Mouse (Mus musculus): ENCODE measurements around the gene Ear1. TPM values are rescaled to one million over a fixed set of nuclear protein-coding genes. Genes with fewer than 3 reads are reported as not detected.
"Not testable (repeated sequence)": the region's sequence is repeated elsewhere in the genome, so short reads cannot be mapped to it uniquely, and the experiment has no call there.

Gene Ear1
- polyA plus RNA-seq, 1 experiment, result not detected

- DNase-seq (ENCODE audit: low read depth, low spot score), result not testable (repeated sequence)
- 64% methylated on average over 4 of the region's 4 CpGs for WGBS
Observed at GRCm38 (mm10) chr14:43808142-43808541, 67.2 kb downstream of the Ear1 start.

- not testable (repeated sequence) for DNase-seq (ENCODE audit: low read depth, low spot score)
- 13% methylated on average over 7 of the region's 7 CpGs for WGBS
Observed at GRCm38 (mm10) chr14:43804435-43804834, 70.9 kb downstream of the Ear1 start.

GRCm38 (mm10) chr14:43796905-43797470 lies 78.3 kb downstream of the Ear1 start:
- 17% methylated on average over 23 of the region's 23 CpGs for WGBS
- not testable (repeated sequence) for DNase-seq (ENCODE audit: low read depth, low spot score)

- no peak for DNase-seq (ENCODE audit: low read depth, low spot score)
- WGBS, result 30% methylated on average over 14 of the region's 14 CpGs
Observed at GRCm38 (mm10) chr14:43796069-43796904, 79.0 kb downstream of the Ear1 start.

- not testable (repeated sequence) for DNase-seq (ENCODE audit: low read depth, low spot score)
- 44% methylated on average over 5 of the region's 5 CpGs for WGBS
Observed at GRCm38 (mm10) chr14:43793811-43794210, 81.5 kb downstream of the Ear1 start.

- WGBS, result 89% methylated on average over 3 of the region's 3 CpGs
- DNase-seq (ENCODE audit: low read depth, low spot score), result not testable (repeated sequence)
Observed at GRCm38 (mm10) chr14:43784645-43785044, 90.7 kb downstream of the Ear1 start, which contains the start of gene Gm8180. Gene Gm8180 (minus strand): TSS chr14:43784745.

Other genes starting within 250 kb of the Ear1 start
- gene Gm8165, start 198.3 kb downstream of the Ear1 start, polyA plus RNA-seq (2012; rRNA removed), result not detected in 2 replicates
- gene Gm7324, start 177.7 kb downstream of the Ear1 start, polyA plus RNA-seq (2012; rRNA removed), result 0.21 TPM in 1 of 2 replicates, not detected in the other
- not detected in 2 replicates for gene Gm16506, start 148.0 kb downstream of the Ear1 start, polyA plus RNA-seq (2012; rRNA removed)
- gene Gm6526, start 127.7 kb downstream of the Ear1 start, polyA plus RNA-seq (2012; rRNA removed), result not detected in 2 replicates
- gene Gm8180, start 90.8 kb downstream of the Ear1 start, polyA plus RNA-seq (2012; rRNA removed), result not detected in 2 replicates
- gene Ear10, start 48.0 kb upstream of the Ear1 start, polyA plus RNA-seq (2012; rRNA removed), result not detected in 2 replicates
- gene Gm8113, start 49.9 kb upstream of the Ear1 start, polyA plus RNA-seq (2012; rRNA removed), result 0.26 and 0.36 TPM in 2 replicates
- gene Ang5, start 81.6 kb upstream of the Ear1 start, polyA plus RNA-seq (2012; rRNA removed), result not detected in 2 replicates
- not detected in 2 replicates for gene Ang6, start 126.8 kb upstream of the Ear1 start, polyA plus RNA-seq (2012; rRNA removed)
- gene Ear2, start 227.1 kb upstream of the Ear1 start, polyA plus RNA-seq (2012; rRNA removed), result 2.0 and 3.8 TPM in 2 replicates
- not detected in 2 replicates for gene Gm3327, start 248.3 kb upstream of the Ear1 start, polyA plus RNA-seq (2012; rRNA removed)

Data from large intestine, adult 2 months (tissue).